Mouse (Mus musculus): ENCODE results near the gene Enthd1. TPM values are rescaled to one million over a fixed set of nuclear protein-coding genes. Genes with fewer than 3 reads are reported as not detected.

Enthd1 gene
- total RNA-seq, 4 experiments from 2014 or later: not detected

- DNase-seq: no peak
These were observed 9.5 kb upstream of the Enthd1 start for GRCm38 (mm10) chr15:80574211-80575040.

- no peak for DNase-seq
These were observed 8.0 kb upstream of the Enthd1 start for GRCm38 (mm10) chr15:80572811-80573520.

- DNase-seq: no peak
These were observed 7.3 kb upstream of the Enthd1 start, which contains the start of gene Grap2 for GRCm38 (mm10) chr15:80572291-80572690. TSS of gene Grap2 (plus strand) at chr15:80572594.

- no peak for DNase-seq
These were observed 6.7 kb upstream of the Enthd1 start for GRCm38 (mm10) chr15:80571611-80572010.

GRCm38 (mm10) chr15:80570226-80570625 is 5.3 kb upstream of the Enthd1 start:
- no peak for DNase-seq

GRCm38 (mm10) chr15:80569205-80569604 is 4.2 kb upstream of the Enthd1 start:
- no peak for DNase-seq

- DNase-seq: no peak
These were observed 2.8 kb upstream of the Enthd1 start for GRCm38 (mm10) chr15:80567731-80568130.

GRCm38 (mm10) chr15:80567139-80567538 is 2.2 kb upstream of the Enthd1 start:
- DNase-seq: no peak

- no peak for DNase-seq
These were observed 1.7 kb upstream of the Enthd1 start for GRCm38 (mm10) chr15:80566696-80567095.

GRCm38 (mm10) chr15:80563634-80564208 is 1.2 kb downstream of the Enthd1 start:
- DNase-seq: no peak

- DNase-seq: no peak
These were observed 2.5 kb downstream of the Enthd1 start for GRCm38 (mm10) chr15:80562446-80562845.

- peak; percentile 26 for DNase-seq
These were observed 4.0 kb downstream of the Enthd1 start for GRCm38 (mm10) chr15:80560646-80561580.

GRCm38 (mm10) chr15:80559978-80560377 is 5.0 kb downstream of the Enthd1 start:
- DNase-seq: no peak

GRCm38 (mm10) chr15:80559534-80559933 is 5.4 kb downstream of the Enthd1 start:
- DNase-seq: no peak

GRCm38 (mm10) chr15:80557745-80558144 is 7.2 kb downstream of the Enthd1 start:
- DNase-seq: no peak

GRCm38 (mm10) chr15:80556021-80556420 is 8.9 kb downstream of the Enthd1 start:
- no peak for DNase-seq

- no peak for DNase-seq
These were observed 9.8 kb downstream of the Enthd1 start for GRCm38 (mm10) chr15:80554860-80555822.

- no peak for DNase-seq
These were observed 19.5 kb downstream of the Enthd1 start for GRCm38 (mm10) chr15:80545430-80545829.

GRCm38 (mm10) chr15:80544115-80544514 is 20.8 kb downstream of the Enthd1 start:
- no peak for DNase-seq

GRCm38 (mm10) chr15:80538671-80539340 is 26.1 kb downstream of the Enthd1 start:
- no peak for DNase-seq
